Mouse (Mus musculus) brain, embryonic 14.5 days (tissue): ENCODE measurements around the gene Kcnma1.

Source experiments
- CTCF ChIP-seq: fragments of 200-500 bp; IDR thresholded peaks from 2 replicates; pipeline ENCODE4 v1.5.1; 2012; ENCODE audit warnings: inconsistent platforms, mild to moderate bottlenecking, moderate library complexity, borderline replicate concordance; ENCODE audit not compliant: insufficient read depth, insufficient read length; ENCODE audit errors: extremely low read depth
- POLR2A ChIP-seq: fragments of 200-500 bp; IDR thresholded peaks from 2 replicates; pipeline ENCODE4 v1.6.1; 2012; ENCODE audit warnings: mild to moderate bottlenecking, inconsistent platforms, borderline replicate concordance; ENCODE audit not compliant: poor library complexity, insufficient read depth, insufficient read length, severe bottlenecking; ENCODE audit errors: extremely low read depth

DNA sequence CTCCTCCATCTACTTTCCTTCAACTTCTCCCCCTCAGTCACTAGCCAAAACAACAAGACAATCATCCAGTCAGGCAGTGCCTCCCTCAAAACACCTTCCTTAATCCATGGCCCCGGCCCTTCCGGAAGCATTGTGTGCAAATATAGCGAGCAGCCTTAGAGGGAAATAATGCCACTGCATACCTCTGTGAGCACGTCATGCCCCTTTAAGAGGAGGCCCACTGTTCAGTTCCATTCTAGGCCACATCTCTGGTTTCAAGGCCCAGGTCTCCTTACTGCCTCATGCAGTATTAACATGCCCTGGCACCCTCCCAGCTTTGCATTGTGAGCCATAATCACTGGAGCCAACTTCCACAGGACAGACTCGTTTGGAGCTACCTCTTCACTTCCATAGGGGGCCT is 105.7 kb downstream of the Kcnma1 start:
- TF ChIP-seq POLR2A (no peak), CTCF (no peak)
